Mouse (Mus musculus) kidney, embryonic 14.5 days (tissue): Measurements from ENCODE around the gene Slc37a3. TPM values are rescaled to one million over a fixed set of nuclear protein-coding genes. Genes with fewer than 3 reads are reported as not detected.
"Not testable (repeated sequence)": the region's sequence is repeated elsewhere in the genome, so short reads cannot be mapped to it uniquely, and the experiment has no call there.

Experiments used
- ATAC-seq: fragments of 200-750 bp; cut with Nextera tagmentation; 2 replicates; pipeline ENCODE4 v1.8.0; 2017; ENCODE audit warnings: moderate number of reproducible peaks, mild to moderate bottlenecking, moderate TSS enrichment, moderate library complexity; ENCODE audit not compliant: low FRiP score, low TSS enrichment
- H3K27ac ChIP-seq: fragments of 300-500 bp; sonication (generic); 2 replicates; pipeline ENCODE4 v1.5.1; 2014; ENCODE audit warnings: low read depth, mild to moderate bottlenecking, low read length, moderate library complexity, mixed read lengths
- H3K27me3 ChIP-seq: fragments of 300-500 bp; sonication (generic); 2 replicates; pipeline ENCODE4 v1.6.1; 2014; ENCODE audit warnings: mild to moderate bottlenecking, low read length; ENCODE audit not compliant: control insufficient read depth, insufficient read depth
- H3K36me3 ChIP-seq: fragments of 300-500 bp; sonication (generic); 2 replicates; pipeline ENCODE4 v1.6.1; 2014; ENCODE audit warnings: low read length, mixed read lengths; ENCODE audit not compliant: control insufficient read depth, insufficient read depth
- H3K4me1 ChIP-seq: fragments of 300-500 bp; sonication (generic); 2 replicates; pipeline ENCODE4 v1.6.1; 2014; ENCODE audit warnings: low read length, mixed read lengths; ENCODE audit not compliant: control insufficient read depth, insufficient read depth
- H3K4me2 ChIP-seq: fragments of 300-500 bp; sonication (generic); replicated peaks from 2 replicates; pipeline ENCODE4 v1.6.1; 2014; ENCODE audit warnings: low read depth, mild to moderate bottlenecking, low read length
- H3K4me3 ChIP-seq: fragments of 300-500 bp; sonication (generic); 2 replicates; pipeline ENCODE4 v1.5.1; 2014; ENCODE audit warnings: mild to moderate bottlenecking, low read length
- H3K9ac ChIP-seq: fragments of 300-500 bp; sonication (generic); 2 replicates; pipeline ENCODE4 v1.6.1; 2014; ENCODE audit warnings: low read depth, mild to moderate bottlenecking, low read length, moderate library complexity
- H3K9me3 ChIP-seq: fragments of 300-500 bp; sonication (generic); 2 replicates; pipeline ENCODE4 v1.6.1; 2016; ENCODE audit warnings: low read length; ENCODE audit not compliant: control insufficient read depth
- WGBS: fragments of 180-500 bp; shearing (Covaris S2); extraction: QIAGEN DNeasy Blood & Tissue Kit; methylation state at CpG from one replicate; pipeline ENCODE4 v1.1.7; 2014; 5-methylcytosine and 5-hydroxymethylcytosine counted together
- polyA plus RNA-seq: library from polyadenylated mRNA; unstranded; fragments of >200 nt; fragmentation: Nextera tagmentation; extraction: Ambion mirVana; gene quantifications from 2 replicates; pipeline ENCODE4 v1.2.1, GENCODE M21; 2014

The Slc37a3 gene
- polyA plus RNA-seq, 1 experiment from 2014 or later, result 52.7 TPM

- ATAC-seq, H3K27me3 ChIP-seq, H3K4me1 ChIP-seq, H3K9ac ChIP-seq, H3K4me2 ChIP-seq, H3K9me3 ChIP-seq, H3K4me3 ChIP-seq, H3K36me3 ChIP-seq, H3K27ac ChIP-seq: not testable (repeated sequence)
Measured at GRCm38 (mm10) chr6:39416654-39417053, 39.2 kb upstream of the Slc37a3 start.

- H3K36me3 ChIP-seq, result no peaks in the 10 kb centered on the region
- no peak overlapping the region for H3K9ac ChIP-seq
- H3K4me1 ChIP-seq, result 0 out of 2 replicates have a peak, but pooled peaks cover 4% of the 10 kb centered on the region
- H3K4me2 ChIP-seq, result no peak overlapping the region
- no peak overlapping the region for H3K4me3 ChIP-seq
- WGBS, result 54% methylated on average over 3 of the region's 5 CpGs
- H3K27me3 ChIP-seq, result peaks cover 3% of the 10 kb centered on the region; the same call in 1 of the 2 replicates
- H3K27ac ChIP-seq, result no peak overlapping the region
- H3K9me3 ChIP-seq, result no peaks in the 10 kb centered on the region
- ATAC-seq, result no peak
Measured at GRCm38 (mm10) chr6:39415762-39416161, 38.3 kb upstream of the Slc37a3 start.

- H3K4me3 ChIP-seq, result no peak overlapping the region
- no peak overlapping the region for H3K27ac ChIP-seq
- H3K4me1 ChIP-seq, result 0 out of 2 replicates have a peak, but pooled peaks cover 3% of the 10 kb centered on the region
- no peaks in the 10 kb centered on the region for H3K36me3 ChIP-seq
- no peak overlapping the region for H3K9ac ChIP-seq
- no peaks in the 10 kb centered on the region for H3K9me3 ChIP-seq
- ATAC-seq, result no peak
- peaks cover 3% of the 10 kb centered on the region; the same call in 1 of the 2 replicates for H3K27me3 ChIP-seq
- 89% methylated on average over 1 of the region's 1 CpGs for WGBS
- no peak overlapping the region for H3K4me2 ChIP-seq
Measured at GRCm38 (mm10) chr6:39414106-39414505, 36.6 kb upstream of the Slc37a3 start.

GRCm38 (mm10) chr6:39406480-39406879 lies 29.0 kb upstream of the Slc37a3 start:
- no peak overlapping the region for H3K9ac ChIP-seq
- H3K27ac ChIP-seq, result no peak overlapping the region
- no peak overlapping the region for H3K4me3 ChIP-seq
- H3K27me3 ChIP-seq, result no peaks in the 10 kb centered on the region
- H3K9me3 ChIP-seq, result no peaks in the 10 kb centered on the region
- WGBS, result 93% methylated on average over 5 of the region's 5 CpGs
- ATAC-seq, result no peak
- H3K4me1 ChIP-seq, result no peaks in the 10 kb centered on the region
- H3K4me2 ChIP-seq, result no peak overlapping the region
- H3K36me3 ChIP-seq, result peaks cover 16% of the 10 kb centered on the region

GRCm38 (mm10) chr6:39403136-39403535 lies 25.7 kb upstream of the Slc37a3 start:
- no peaks in the 10 kb centered on the region for H3K27me3 ChIP-seq
- no peak for ATAC-seq
- no peak overlapping the region for H3K4me2 ChIP-seq
- no peaks in the 10 kb centered on the region for H3K4me1 ChIP-seq
- WGBS, result 57% methylated on average over 2 of the region's 2 CpGs
- H3K4me3 ChIP-seq, result no peak overlapping the region
- H3K9me3 ChIP-seq, result no peaks in the 10 kb centered on the region
- no peak overlapping the region for H3K9ac ChIP-seq
- H3K36me3 ChIP-seq, result peaks cover 28% of the 10 kb centered on the region
- H3K27ac ChIP-seq, result no peak overlapping the region

GRCm38 (mm10) chr6:39400343-39400742 lies 22.9 kb upstream of the Slc37a3 start:
- Histone ChIP-seq H3K36me3 (peaks cover 26% of the 10 kb centered on the region), H3K9ac (no peak overlapping the region), H3K4me3 (no peak overlapping the region), H3K27me3 (no peaks in the 10 kb centered on the region), H3K4me1 (peaks cover 4% of the 10 kb centered on the region; the same call in 1 of the 2 replicates), H3K9me3 (no peaks in the 10 kb centered on the region), H3K27ac (no peak overlapping the region), H3K4me2 (no peak overlapping the region)
- 77% methylated on average over 7 of the region's 7 CpGs for WGBS
- ATAC-seq, result no peak

- H3K4me3 ChIP-seq, result no peak overlapping the region
- H3K9ac ChIP-seq, result no peak overlapping the region
- peaks cover 12% of the 10 kb centered on the region; the same call in 1 of the 2 replicates for H3K36me3 ChIP-seq
- H3K4me1 ChIP-seq, result peaks cover 4% of the 10 kb centered on the region; the same call in 1 of the 2 replicates
- WGBS, result 91% methylated on average over 9 of the region's 9 CpGs
- H3K27me3 ChIP-seq, result no peaks in the 10 kb centered on the region
- no peaks in the 10 kb centered on the region for H3K9me3 ChIP-seq
- ATAC-seq, result no peak
- H3K27ac ChIP-seq, result no peak overlapping the region
- H3K4me2 ChIP-seq, result no peak overlapping the region
Measured at GRCm38 (mm10) chr6:39398342-39398741, 20.9 kb upstream of the Slc37a3 start.

GRCm38 (mm10) chr6:39397046-39397445 lies 19.6 kb upstream of the Slc37a3 start:
- Histone ChIP-seq H3K9me3 (no peaks in the 10 kb centered on the region), H3K36me3 (peaks cover 12% of the 10 kb centered on the region; the same call in 1 of the 2 replicates), H3K4me2 (no peak overlapping the region), H3K4me3 (no peak overlapping the region), H3K27ac (no peak overlapping the region), H3K4me1 (peaks cover 4% of the 10 kb centered on the region; the same call in 1 of the 2 replicates), H3K9ac (no peak overlapping the region), H3K27me3 (no peaks in the 10 kb centered on the region)
- no peak for ATAC-seq
- WGBS, result 95% methylated on average over 6 of the region's 6 CpGs

- Histone ChIP-seq H3K27me3 (no peaks in the 10 kb centered on the region), H3K9me3 (no peaks in the 10 kb centered on the region), H3K9ac (no peak overlapping the region), H3K4me2 (no peak overlapping the region), H3K27ac (no peak overlapping the region), H3K4me3 (no peak overlapping the region), H3K36me3 (peaks cover 12% of the 10 kb centered on the region; the same call in 1 of the 2 replicates), H3K4me1 (peaks cover 4% of the 10 kb centered on the region; the same call in 1 of the 2 replicates)
- 51% methylated on average over 4 of the region's 4 CpGs for WGBS
- no peak for ATAC-seq
Measured at GRCm38 (mm10) chr6:39395916-39396315, 18.4 kb upstream of the Slc37a3 start.
